Mouse (Mus musculus): ENCODE results near the gene Stard7. TPM values are rescaled to one million over a fixed set of nuclear protein-coding genes. Genes with fewer than 3 reads are reported as not detected.
A peak's percentile ranks its signal among the peaks of the same experiment; 100 is the strongest.

Stard7 gene
- 51.7 and 53.7 TPM in 2 replicates for polyA plus RNA-seq (2015; fragmentation: Nextera tagmentation; extraction: Ambion mirVana)

DNA sequence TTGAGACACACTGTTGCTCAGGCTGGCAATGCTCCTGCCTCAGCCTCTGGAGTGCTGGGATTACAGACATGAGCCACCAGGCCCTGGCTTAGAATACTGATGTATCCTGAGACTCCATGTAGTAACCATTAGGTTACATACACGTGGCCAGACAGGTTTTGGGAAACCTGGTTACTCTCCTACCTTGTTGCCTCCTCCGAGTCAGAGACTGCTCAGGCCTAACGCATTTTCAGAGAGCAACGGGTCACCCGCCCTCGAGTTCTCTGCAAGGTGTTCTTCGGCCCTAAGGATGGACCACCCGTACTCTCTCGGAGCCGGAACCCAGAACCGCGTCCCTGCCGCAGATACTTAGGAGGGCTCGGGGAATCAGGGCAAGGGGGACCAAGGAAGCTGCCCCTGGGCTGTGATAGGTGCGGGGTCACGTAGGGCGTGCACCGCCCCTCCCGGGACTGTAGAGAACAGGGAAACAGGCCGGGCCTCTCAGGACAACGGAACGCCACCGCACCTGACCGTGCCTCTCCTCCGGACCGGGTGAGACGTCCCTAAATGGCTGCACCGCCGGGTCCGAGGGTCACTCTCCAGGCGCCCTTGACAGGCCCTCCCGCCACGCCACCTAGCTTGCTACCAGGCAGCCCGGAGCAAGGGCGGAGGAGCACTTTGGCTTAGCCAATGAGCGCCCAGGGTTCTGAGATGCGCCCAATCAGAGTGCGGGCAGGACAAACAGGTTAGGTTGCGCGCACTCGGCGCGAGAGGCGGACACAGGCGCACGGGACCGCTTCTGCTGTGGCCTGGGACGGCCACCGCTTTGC is at the start of gene Stard7:
Stard7 (plus strand) TSS at position 728 of the 809 bp plus-strand sequence.
- Histone ChIP-seq H3K4me1 (replicated peaks; ENCODE audit: control insufficient read depth, insufficient read depth, low read length) (no peaks in the 10 kb centered on the region), H3K9me3 (ENCODE audit: control insufficient read depth) (no peaks in the 10 kb centered on the region), H3K27me3 (replicated peaks; ENCODE audit: control insufficient read depth, insufficient read depth, low read length) (no peaks in the 10 kb centered on the region), H3K4me2 (replicated peaks; ENCODE audit: low read depth) (peak within 1 kb of the TSS; percentile 88), H3K27ac (ENCODE audit: low read depth, low read length) (peak within 1 kb of the TSS; percentile 97), H3K36me3 (ENCODE audit: control insufficient read depth, insufficient read depth) (no peaks in the 10 kb centered on the region), H3K4me3 (ENCODE audit: low read depth, low read length) (peak within 1 kb of the TSS; percentile 93), H3K9ac (ENCODE audit: low read depth, low read length) (peak within 1 kb of the TSS; percentile 91)
- WGBS = under 1% methylated on average over 49 of the region's 49 CpGs
- TF ChIP-seq CTCF (IDR thresholded peaks at IDR 0.05; ENCODE audit: low read depth) = peak; percentile 66
- ATAC-seq = peak; percentile 98

GRCm38 (mm10) chr2:127225261-127225660 is 44.8 kb upstream of the Stard7 start:
- H3K4me2 ChIP-seq (replicated peaks; ENCODE audit: low read depth) = no peak overlapping the region
- 0 out of 2 replicates have a peak overlapping the region, but pooled peaks have one; percentile 28 for H3K27ac ChIP-seq (ENCODE audit: low read depth, low read length)
- ATAC-seq = no peak
- no peak; the same call in 1 of the 2 replicates for TF ChIP-seq CTCF (IDR thresholded peaks at IDR 0.05; ENCODE audit: low read depth)
- no peak overlapping the region for H3K4me3 ChIP-seq (ENCODE audit: low read depth, low read length)
- no peaks in the 10 kb centered on the region for H3K4me1 ChIP-seq (replicated peaks; ENCODE audit: control insufficient read depth, insufficient read depth, low read length)
- no peaks in the 10 kb centered on the region for H3K27me3 ChIP-seq (replicated peaks; ENCODE audit: control insufficient read depth, insufficient read depth, low read length)
- no peak overlapping the region for H3K9ac ChIP-seq (ENCODE audit: low read depth, low read length)
- WGBS = 96% methylated on average over 3 of the region's 3 CpGs
- H3K9me3 ChIP-seq (ENCODE audit: control insufficient read depth) = 0 out of 2 replicates have a peak, but pooled peaks cover 4% of the 10 kb centered on the region
- H3K36me3 ChIP-seq (ENCODE audit: control insufficient read depth, insufficient read depth) = peaks cover 94% of the 10 kb centered on the region

DNA sequence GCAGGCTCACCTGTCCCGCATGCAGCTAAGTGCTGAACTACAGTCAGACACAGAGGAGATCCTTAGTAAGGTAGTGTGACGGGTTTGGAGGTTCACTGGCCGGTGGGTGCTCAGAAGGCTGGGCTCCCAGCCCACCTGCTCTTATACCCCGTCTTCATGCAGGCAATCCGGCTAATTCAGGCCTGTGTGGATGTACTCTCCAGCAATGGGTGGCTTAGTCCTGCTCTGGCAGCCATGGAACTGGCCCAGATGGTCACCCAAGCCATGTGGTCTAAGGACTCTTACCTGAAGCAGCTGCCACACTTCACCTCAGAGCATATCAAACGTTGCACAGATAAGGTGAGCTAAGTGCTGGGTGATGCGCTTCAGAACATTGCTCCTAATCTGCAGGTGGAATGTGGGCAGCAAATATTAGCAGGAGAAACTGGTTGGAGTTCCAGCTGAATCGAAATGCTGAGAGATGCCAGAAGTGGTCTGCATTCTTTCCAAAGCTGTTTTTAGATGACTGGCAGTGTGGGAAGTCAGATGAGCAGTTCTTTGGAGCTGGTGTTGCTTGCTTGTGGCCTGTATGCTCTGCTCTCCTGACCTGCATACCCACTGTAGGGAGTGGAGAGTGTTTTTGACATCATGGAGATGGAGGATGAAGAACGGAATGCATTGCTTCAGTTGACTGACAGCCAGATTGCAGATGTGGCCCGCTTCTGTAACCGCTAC is 32.0 kb upstream of the Stard7 start:
- Histone ChIP-seq H3K9me3 (ENCODE audit: control insufficient read depth) (no peaks in the 10 kb centered on the region), H3K4me1 (replicated peaks; ENCODE audit: control insufficient read depth, insufficient read depth, low read length) (no peaks in the 10 kb centered on the region), H3K27ac (ENCODE audit: low read depth, low read length) (no peak overlapping the region), H3K4me2 (replicated peaks; ENCODE audit: low read depth) (no peak overlapping the region), H3K4me3 (ENCODE audit: low read depth, low read length) (no peak overlapping the region), H3K27me3 (replicated peaks; ENCODE audit: control insufficient read depth, insufficient read depth, low read length) (no peaks in the 10 kb centered on the region), H3K36me3 (ENCODE audit: control insufficient read depth, insufficient read depth) (peaks cover 91% of the 10 kb centered on the region), H3K9ac (ENCODE audit: low read depth, low read length) (no peak overlapping the region)
- ATAC-seq = no peak
- TF ChIP-seq CTCF (IDR thresholded peaks at IDR 0.05; ENCODE audit: low read depth) = no peak
- WGBS = 88% methylated on average over 11 of the region's 11 CpGs

GRCm38 (mm10) chr2:127240065-127240464 is 30.0 kb upstream of the Stard7 start:
- 98% methylated on average over 2 of the region's 2 CpGs for WGBS
- no peak overlapping the region for H3K27ac ChIP-seq (ENCODE audit: low read depth, low read length)
- no peaks in the 10 kb centered on the region for H3K27me3 ChIP-seq (replicated peaks; ENCODE audit: control insufficient read depth, insufficient read depth, low read length)
- no peak overlapping the region for H3K4me2 ChIP-seq (replicated peaks; ENCODE audit: low read depth)
- H3K9me3 ChIP-seq (ENCODE audit: control insufficient read depth) = no peaks in the 10 kb centered on the region
- no peak for ATAC-seq
- no peak for TF ChIP-seq CTCF (IDR thresholded peaks at IDR 0.05; ENCODE audit: low read depth)
- H3K36me3 ChIP-seq (ENCODE audit: control insufficient read depth, insufficient read depth) = peaks cover 84% of the 10 kb centered on the region
- H3K4me1 ChIP-seq (replicated peaks; ENCODE audit: control insufficient read depth, insufficient read depth, low read length) = no peaks in the 10 kb centered on the region
- no peak overlapping the region for H3K9ac ChIP-seq (ENCODE audit: low read depth, low read length)
- no peak overlapping the region for H3K4me3 ChIP-seq (ENCODE audit: low read depth, low read length)

- peak within 1 kb of the TSS; percentile 82 for H3K27ac ChIP-seq (ENCODE audit: low read depth, low read length)
- H3K27me3 ChIP-seq (replicated peaks; ENCODE audit: control insufficient read depth, insufficient read depth, low read length) = no peaks in the 10 kb centered on the region
- peak within 1 kb of the TSS; percentile 92 for H3K4me3 ChIP-seq (ENCODE audit: low read depth, low read length)
- H3K9me3 ChIP-seq (ENCODE audit: control insufficient read depth) = no peaks in the 10 kb centered on the region
- peaks cover 5% of the 10 kb centered on the region for H3K4me1 ChIP-seq (replicated peaks; ENCODE audit: control insufficient read depth, insufficient read depth, low read length)
- WGBS = 0% methylated on average over 53 of the region's 53 CpGs
- peak; percentile 99 for ATAC-seq
- peak within 1 kb of the TSS; percentile 96 for H3K9ac ChIP-seq (ENCODE audit: low read depth, low read length)
- peak within 1 kb of the TSS; percentile 94 for H3K4me2 ChIP-seq (replicated peaks; ENCODE audit: low read depth)
- no peak for TF ChIP-seq CTCF (IDR thresholded peaks at IDR 0.05; ENCODE audit: low read depth)
- H3K36me3 ChIP-seq (ENCODE audit: control insufficient read depth, insufficient read depth) = peaks cover 33% of the 10 kb centered on the region
Measured at GRCm38 (mm10) chr2:127247592-127248333, 22.3 kb upstream of the Stard7 start, which contains the start of the genes Ciao1 and Tmem127. Gene Ciao1, minus strand, starts transcription at chr2:127247816. Gene Tmem127, plus strand, starts transcription at chr2:127247908.

Data from intestine, postnatal 0 days (tissue).